ENCODE assay signal across 10 mouse cellular contexts in genomic region chrX:53432888-53433287, GRCm38 (mm10). TPM values are rescaled to one million over a fixed set of nuclear protein-coding genes. Genes with fewer than 3 reads are reported as not detected.
DNase-seq lines count a peak whose midpoint lies in the region; ATAC-seq and TF ChIP-seq lines count a peak whose summit lies in the region.
"Had no signal": no experiment of that assay in that cellular context is flagged by ENCODE, and none has a peak within 500 bp of the region (broad histone marks: within the 10 kb centered on the region; RNA-seq: fewer than 3 reads in every experiment).

No protein-coding gene starts in this region.

- H3K9me3 ChIP-seq in hindbrain, postnatal 0 days (ENCODE audit: low read length), result no peaks in the 10 kb centered on the region
- no peaks in the 10 kb centered on the region; the same call in 1 of the 2 replicates for H3K9me3 ChIP-seq in hindbrain, embryonic 10.5 days
- H3K9me3 ChIP-seq: limb, embryonic 12.5 days had no signal

- no peaks in the 10 kb centered on the region for H3K36me3 ChIP-seq in hindbrain, postnatal 0 days (ENCODE audit: insufficient read depth, low read length)
- no peaks in the 10 kb centered on the region for H3K36me3 ChIP-seq in hindbrain, embryonic 10.5 days
- H3K36me3 ChIP-seq: limb, embryonic 12.5 days had no signal

- H3K4me3 ChIP-seq in hindbrain, postnatal 0 days (ENCODE audit: low read length), result no peak overlapping the region
- H3K4me3 ChIP-seq in hindbrain, embryonic 10.5 days, result no peak overlapping the region
- H3K4me3 ChIP-seq: limb, embryonic 12.5 days had no signal

- DNase-seq in hindbrain, postnatal 0 days (ENCODE audit: low spot score), result peak; percentile 47
- no peak for DNase-seq in hindbrain, embryonic 10.5 days (ENCODE audit: low spot score)
- peak; percentile 1 for DNase-seq in thymus, postnatal 25 days
- DNase-seq in thymus, postnatal 36 days, result no peak
- DNase-seq in embryo, embryonic 9.5 days (ENCODE audit: extremely low spot score), result peak; percentile 1
- DNase-seq in gastrocnemius, postnatal 25 days, result no peak
- DNase-seq in right cerebral cortex, adult 18-20 months, result no peak

- peak; percentile 59 for TF ChIP-seq CTCF in hindbrain, postnatal 0 days (IDR thresholded peaks at IDR 0.05; ENCODE audit: low read depth)

- no peaks in the 10 kb centered on the region for H3K27me3 ChIP-seq in hindbrain, postnatal 0 days (ENCODE audit: insufficient read depth, low read length)
- no peaks in the 10 kb centered on the region for H3K27me3 ChIP-seq in hindbrain, embryonic 10.5 days (ENCODE audit: insufficient read depth, poor library complexity, severe bottlenecking)
- H3K27me3 ChIP-seq: limb, embryonic 12.5 days had no signal

- H3K27ac ChIP-seq in hindbrain, postnatal 0 days, result no peak overlapping the region
- H3K27ac ChIP-seq in hindbrain, embryonic 10.5 days, result no peak overlapping the region
- H3K27ac ChIP-seq: limb, embryonic 12.5 days had no signal

- 79% methylated on average over 1 of the region's 1 CpGs for WGBS in hindbrain, postnatal 0 days
- WGBS in hindbrain, embryonic 10.5 days, result 58% methylated on average over 1 of the region's 1 CpGs

- H3K9ac ChIP-seq in hindbrain, postnatal 0 days (replicated peaks; ENCODE audit: low read length), result no peak overlapping the region
- H3K9ac ChIP-seq: limb, embryonic 12.5 days had no signal

- H3K4me2 ChIP-seq in hindbrain, postnatal 0 days (ENCODE audit: low read depth, low read length), result no peak overlapping the region
- H3K4me2 ChIP-seq: limb, embryonic 12.5 days had no signal

- ATAC-seq in hindbrain, postnatal 0 days, result no peak
- ATAC-seq in megakaryocyte, adult 5-6 weeks (ENCODE audit: poor library complexity, severe bottlenecking), result no peak

- no peaks in the 10 kb centered on the region for H3K4me1 ChIP-seq in hindbrain, postnatal 0 days (ENCODE audit: insufficient read depth, low read length)
- no peaks in the 10 kb centered on the region for H3K4me1 ChIP-seq in hindbrain, embryonic 10.5 days (replicated peaks)
- H3K4me1 ChIP-seq: limb, embryonic 12.5 days had no signal

RNA-seq across cellular contexts. Expression of gene Etd, which starts 1.8 kb away (rescaled TPM):
- not detected in 2 replicates for total RNA-seq in hindbrain, postnatal 0 days (2014; rRNA removed)
- polyA plus RNA-seq in hindbrain, postnatal 0 days (2015; fragmentation: Nextera tagmentation; extraction: Ambion mirVana), result not detected in 2 replicates
- polyA plus RNA-seq in hindbrain, embryonic 10.5 days (2016; fragmentation: Nextera tagmentation; extraction: Ambion mirVana), result not detected in 2 replicates
- not detected in 2 replicates for total RNA-seq in megakaryocyte, adult 5-6 weeks (2015)
- not detected in 2 replicates for total RNA-seq in megakaryocyte, adult 5-6 weeks (2017)
- not detected for total RNA-seq in gastrocnemius, postnatal 25 days (2021)
- total RNA-seq: heart, adult 18-20 months had no signal
- polyA plus RNA-seq: limb, embryonic 12.5 days had no signal

Comparison
In these comparisons a context has a peak if more than half of its experiments do, and no peak if none do; other contexts are left out.
1. DNase-seq: peak in hindbrain, postnatal 0 days (single experiment), thymus, postnatal 25 days (single experiment) and embryo, embryonic 9.5 days (single experiment); none in hindbrain, embryonic 10.5 days (single experiment), thymus, postnatal 36 days (0 of 2), gastrocnemius, postnatal 25 days (single experiment) and right cerebral cortex, adult 18-20 months (single experiment).